Mouse (Mus musculus) heart, postnatal 0 days (tissue): ENCODE data around the gene Abr.

Source experiments
- CTCF ChIP-seq: IDR thresholded peaks from 2 replicates; pipeline ENCODE4 v1.5.1; 2016; ENCODE audit warnings: antibody characterized with exemption, control low read depth, low read depth
- EP300 ChIP-seq: IDR thresholded peaks from 2 replicates; pipeline ENCODE4 v1.6.1; 2016; ENCODE audit warnings: antibody characterized with exemption, low read depth

DNA sequence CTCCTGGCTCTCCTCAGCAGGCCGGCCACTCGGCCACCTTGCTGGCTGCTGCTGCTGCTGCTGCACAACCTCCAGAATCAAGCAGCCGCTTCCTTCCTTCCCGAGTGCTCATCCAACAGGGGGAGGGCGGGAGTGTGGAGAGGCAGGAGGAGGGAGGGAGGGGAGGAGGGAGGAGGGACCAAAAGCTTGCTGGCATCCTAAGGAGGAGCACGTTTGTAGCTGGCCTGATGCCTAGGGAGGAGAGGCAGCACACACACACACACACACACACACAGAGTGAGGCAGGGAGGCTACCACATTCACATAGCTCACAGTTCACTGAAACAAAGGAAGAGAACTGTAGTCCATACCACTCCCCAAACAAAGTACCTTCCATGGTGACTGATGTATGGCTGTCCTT lies 153.8 kb downstream of the Abr start:
- TF ChIP-seq CTCF = no peak
- no peak for TF ChIP-seq EP300
